Mouse (Mus musculus): ENCODE data around the gene Ocm. TPM values are rescaled to one million over a fixed set of nuclear protein-coding genes. Genes with fewer than 3 reads are reported as not detected.

Gene Ocm
- polyA plus RNA-seq, 1 experiment from 2014 or later: not detected

GRCm38 (mm10) chr5:143993849-143994248 lies 32.6 kb downstream of the Ocm start:
- no peak for TF ChIP-seq CTCF (IDR thresholded peaks at IDR 0.05; ENCODE audit: low read depth)
- no peak overlapping the region for H3K27ac ChIP-seq (ENCODE audit: low read depth, low read length)
- H3K36me3 ChIP-seq (ENCODE audit: control insufficient read depth, insufficient read depth): peaks cover 87% of the 10 kb centered on the region
- no peaks in the 10 kb centered on the region for H3K4me1 ChIP-seq (replicated peaks; ENCODE audit: control insufficient read depth, insufficient read depth, low read length)
- ATAC-seq: no peak
- no peaks in the 10 kb centered on the region for H3K9me3 ChIP-seq (ENCODE audit: control insufficient read depth)
- no peak overlapping the region for H3K4me3 ChIP-seq (ENCODE audit: low read depth, low read length)
- H3K4me2 ChIP-seq (replicated peaks; ENCODE audit: low read depth): no peak overlapping the region
- 95% methylated on average over 5 of the region's 5 CpGs for WGBS
- no peak overlapping the region for H3K9ac ChIP-seq (ENCODE audit: low read depth, low read length)
- H3K27me3 ChIP-seq (replicated peaks; ENCODE audit: control insufficient read depth, insufficient read depth, low read length): no peaks in the 10 kb centered on the region

- 85% methylated on average over 8 of the region's 8 CpGs for WGBS
Observed at GRCm38 (mm10) chr5:143993260-143993659, 33.2 kb downstream of the Ocm start.

GRCm38 (mm10) chr5:143992661-143993060 lies 33.8 kb downstream of the Ocm start:
- peak; percentile 34; the same call in 1 of the 2 replicates for ATAC-seq

More at GRCm38 (mm10) chr5:143993260-143993659, 33.2 kb downstream of the Ocm start:
- Histone ChIP-seq H3K36me3 (ENCODE audit: control insufficient read depth, insufficient read depth) (peaks cover 88% of the 10 kb centered on the region), H3K4me3 (ENCODE audit: low read depth, low read length) (no peak overlapping the region), H3K4me1 (replicated peaks; ENCODE audit: control insufficient read depth, insufficient read depth, low read length) (no peaks in the 10 kb centered on the region), H3K4me2 (replicated peaks; ENCODE audit: low read depth) (no peak overlapping the region), H3K9ac (ENCODE audit: low read depth, low read length) (no peak overlapping the region), H3K27me3 (replicated peaks; ENCODE audit: control insufficient read depth, insufficient read depth, low read length) (no peaks in the 10 kb centered on the region), H3K9me3 (ENCODE audit: control insufficient read depth) (no peaks in the 10 kb centered on the region), H3K27ac (ENCODE audit: low read depth, low read length) (no peak overlapping the region)
- no peak for ATAC-seq
- TF ChIP-seq CTCF (IDR thresholded peaks at IDR 0.05; ENCODE audit: low read depth): no peak

GRCm38 (mm10) chr5:143990086-143990485 lies 36.4 kb downstream of the Ocm start:
- ATAC-seq: no peak
- Histone ChIP-seq H3K4me3 (ENCODE audit: low read depth, low read length) (no peak overlapping the region), H3K27me3 (replicated peaks; ENCODE audit: control insufficient read depth, insufficient read depth, low read length) (no peaks in the 10 kb centered on the region), H3K9ac (ENCODE audit: low read depth, low read length) (no peak overlapping the region), H3K4me2 (replicated peaks; ENCODE audit: low read depth) (no peak overlapping the region), H3K9me3 (ENCODE audit: control insufficient read depth) (no peaks in the 10 kb centered on the region), H3K27ac (ENCODE audit: low read depth, low read length) (no peak overlapping the region; the same call in 1 of the 2 replicates), H3K4me1 (replicated peaks; ENCODE audit: control insufficient read depth, insufficient read depth, low read length) (no peaks in the 10 kb centered on the region), H3K36me3 (ENCODE audit: control insufficient read depth, insufficient read depth) (peaks cover 94% of the 10 kb centered on the region)
- no peak for TF ChIP-seq CTCF (IDR thresholded peaks at IDR 0.05; ENCODE audit: low read depth)
- WGBS: 86% methylated on average over 11 of the region's 11 CpGs

More at GRCm38 (mm10) chr5:143992661-143993060, 33.8 kb downstream of the Ocm start:
- no peak overlapping the region for H3K27ac ChIP-seq (ENCODE audit: low read depth, low read length)
- no peak for TF ChIP-seq CTCF (IDR thresholded peaks at IDR 0.05; ENCODE audit: low read depth)
- no peak overlapping the region for H3K4me2 ChIP-seq (replicated peaks; ENCODE audit: low read depth)
- WGBS: 55% methylated on average over 10 of the region's 10 CpGs
- no peak overlapping the region for H3K9ac ChIP-seq (ENCODE audit: low read depth, low read length)
- peaks cover 90% of the 10 kb centered on the region for H3K36me3 ChIP-seq (ENCODE audit: control insufficient read depth, insufficient read depth)
- H3K27me3 ChIP-seq (replicated peaks; ENCODE audit: control insufficient read depth, insufficient read depth, low read length): no peaks in the 10 kb centered on the region
- no peaks in the 10 kb centered on the region for H3K9me3 ChIP-seq (ENCODE audit: control insufficient read depth)
- no peaks in the 10 kb centered on the region for H3K4me1 ChIP-seq (replicated peaks; ENCODE audit: control insufficient read depth, insufficient read depth, low read length)
- no peak overlapping the region for H3K4me3 ChIP-seq (ENCODE audit: low read depth, low read length)

GRCm38 (mm10) chr5:143989046-143989445 lies 37.4 kb downstream of the Ocm start:
- Histone ChIP-seq H3K27me3 (replicated peaks; ENCODE audit: control insufficient read depth, insufficient read depth, low read length) (no peaks in the 10 kb centered on the region), H3K9me3 (ENCODE audit: control insufficient read depth) (no peaks in the 10 kb centered on the region), H3K9ac (ENCODE audit: low read depth, low read length) (no peak overlapping the region), H3K4me1 (replicated peaks; ENCODE audit: control insufficient read depth, insufficient read depth, low read length) (no peaks in the 10 kb centered on the region), H3K36me3 (ENCODE audit: control insufficient read depth, insufficient read depth) (peaks cover 95% of the 10 kb centered on the region), H3K4me3 (ENCODE audit: low read depth, low read length) (no peak overlapping the region), H3K4me2 (replicated peaks; ENCODE audit: low read depth) (no peak overlapping the region), H3K27ac (ENCODE audit: low read depth, low read length) (no peak overlapping the region)
- no peak for ATAC-seq
- no peak for TF ChIP-seq CTCF (IDR thresholded peaks at IDR 0.05; ENCODE audit: low read depth)
- WGBS: 96% methylated on average over 4 of the region's 4 CpGs

GRCm38 (mm10) chr5:143987596-143987995 lies 38.9 kb downstream of the Ocm start:
- Histone ChIP-seq H3K27me3 (replicated peaks; ENCODE audit: control insufficient read depth, insufficient read depth, low read length) (no peaks in the 10 kb centered on the region), H3K4me3 (ENCODE audit: low read depth, low read length) (no peak overlapping the region), H3K4me1 (replicated peaks; ENCODE audit: control insufficient read depth, insufficient read depth, low read length) (no peaks in the 10 kb centered on the region), H3K9ac (ENCODE audit: low read depth, low read length) (no peak overlapping the region), H3K36me3 (ENCODE audit: control insufficient read depth, insufficient read depth) (peaks cover 81% of the 10 kb centered on the region), H3K4me2 (replicated peaks; ENCODE audit: low read depth) (no peak overlapping the region), H3K9me3 (ENCODE audit: control insufficient read depth) (no peaks in the 10 kb centered on the region), H3K27ac (ENCODE audit: low read depth, low read length) (no peak overlapping the region)
- no peak for ATAC-seq
- WGBS: 94% methylated on average over 3 of the region's 3 CpGs
- TF ChIP-seq CTCF (IDR thresholded peaks at IDR 0.05; ENCODE audit: low read depth): no peak

GRCm38 (mm10) chr5:143985381-143985780 lies 41.1 kb downstream of the Ocm start:
- 76% methylated on average over 7 of the region's 7 CpGs for WGBS
- Histone ChIP-seq H3K36me3 (ENCODE audit: control insufficient read depth, insufficient read depth) (peaks cover 61% of the 10 kb centered on the region), H3K4me2 (replicated peaks; ENCODE audit: low read depth) (no peak overlapping the region), H3K9me3 (ENCODE audit: control insufficient read depth) (no peaks in the 10 kb centered on the region), H3K27ac (ENCODE audit: low read depth, low read length) (no peak overlapping the region), H3K27me3 (replicated peaks; ENCODE audit: control insufficient read depth, insufficient read depth, low read length) (no peaks in the 10 kb centered on the region), H3K4me1 (replicated peaks; ENCODE audit: control insufficient read depth, insufficient read depth, low read length) (no peaks in the 10 kb centered on the region), H3K9ac (ENCODE audit: low read depth, low read length) (no peak overlapping the region), H3K4me3 (ENCODE audit: low read depth, low read length) (no peak overlapping the region)
- no peak for TF ChIP-seq CTCF (IDR thresholded peaks at IDR 0.05; ENCODE audit: low read depth)
- no peak for ATAC-seq
